In genomic region chr6:116005275-116005958, GRCm38 (mm10) we compare ENCODE assay signal across 12 mouse cellular contexts. TPM values are rescaled to one million over a fixed set of nuclear protein-coding genes. Genes with fewer than 3 reads are reported as not detected.
DNase-seq lines count a peak whose midpoint lies in the region; ATAC-seq and TF ChIP-seq lines count a peak whose summit lies in the region.
"Had no signal": no experiment of that assay in that cellular context is flagged by ENCODE, and none has a peak within 500 bp of the region (broad histone marks: within the 10 kb centered on the region; RNA-seq: fewer than 3 reads in every experiment).

No protein-coding gene starts in this region.

- no peak for ATAC-seq in forebrain, embryonic 11.5 days (replicated peaks; ENCODE audit: low FRiP score)
- no peak for ATAC-seq in forebrain, embryonic 13.5 days

- H3K9ac ChIP-seq in forebrain, embryonic 11.5 days (ENCODE audit: low read length) = no peak overlapping the region
- no peak overlapping the region for H3K9ac ChIP-seq in forebrain, embryonic 13.5 days
- H3K9ac ChIP-seq in liver, adult 2 months (ENCODE audit: low read depth, low read length) = no peak overlapping the region
- H3K9ac ChIP-seq: liver, embryonic 15.5 days had no signal

- H3K4me3 ChIP-seq in forebrain, embryonic 11.5 days (ENCODE audit: low read depth, low read length) = no peak overlapping the region
- H3K4me3 ChIP-seq in forebrain, embryonic 13.5 days = no peak overlapping the region
- no peak overlapping the region for H3K4me3 ChIP-seq in liver, adult 2 months (ENCODE audit: insufficient read depth, low read depth, low read length)
- no peak overlapping the region for H3K4me3 ChIP-seq in brown adipose tissue, adult 24 weeks (ENCODE audit: insufficient read depth, low read depth, low read length)
- H3K4me3 ChIP-seq: left cerebral cortex, adult 2 months; liver, embryonic 15.5 days had no signal

- no peaks in the 10 kb centered on the region for H3K27me3 ChIP-seq in forebrain, embryonic 11.5 days (ENCODE audit: control insufficient read depth, insufficient read depth, low read length)
- no peaks in the 10 kb centered on the region for H3K27me3 ChIP-seq in forebrain, embryonic 13.5 days
- no peaks in the 10 kb centered on the region for H3K27me3 ChIP-seq in liver, adult 2 months (ENCODE audit: control insufficient read depth, insufficient read depth, low read length)
- H3K27me3 ChIP-seq: liver, embryonic 15.5 days had no signal

- no peaks in the 10 kb centered on the region for H3K4me1 ChIP-seq in forebrain, embryonic 11.5 days (replicated peaks; ENCODE audit: control insufficient read depth, insufficient read depth, low read length)
- no peaks in the 10 kb centered on the region for H3K4me1 ChIP-seq in forebrain, embryonic 13.5 days
- H3K4me1 ChIP-seq in liver, adult 2 months (ENCODE audit: control insufficient read depth, insufficient read depth, low read length) = peaks cover 4% of the 10 kb centered on the region; the same call in 1 of the 2 replicates
- peaks cover 36% of the 10 kb centered on the region for H3K4me1 ChIP-seq in brown adipose tissue, adult 24 weeks (ENCODE audit: control insufficient read depth, insufficient read depth, insufficient read length, low read length)

- H3K9me3 ChIP-seq in forebrain, embryonic 11.5 days (ENCODE audit: control insufficient read depth, low read length) = no peaks in the 10 kb centered on the region
- no peaks in the 10 kb centered on the region for H3K9me3 ChIP-seq in forebrain, embryonic 13.5 days (replicated peaks)
- H3K9me3 ChIP-seq: liver, embryonic 15.5 days had no signal

- H3K4me2 ChIP-seq in forebrain, embryonic 11.5 days (ENCODE audit: low read depth, low read length, severe bottlenecking) = no peak overlapping the region
- H3K4me2 ChIP-seq in forebrain, embryonic 13.5 days = no peak overlapping the region
- H3K4me2 ChIP-seq: liver, embryonic 15.5 days had no signal

- DNase-seq in forebrain, embryonic 11.5 days (ENCODE audit: low spot score) = peak; percentile 39
- no peak for DNase-seq in liver, adult 2 months (ENCODE audit: extremely low read depth, low read depth, low spot score)
- no peak for DNase-seq in liver
- peak; percentile 68 for DNase-seq in kidney, postnatal 14 days
- DNase-seq in cerebellum, postnatal 4 days (ENCODE audit: low spot score in 2 of 2) = no peak
- no peak for DNase-seq in frontal cortex, postnatal 25 days (ENCODE audit: low spot score in 2 of 2)
- DNase-seq: cerebellum, adult 9-11 months; gastrocnemius, postnatal 25 days had no signal

- H3K79me2 ChIP-seq in liver, adult 2 months (ENCODE audit: control insufficient read depth, insufficient read depth, low read length) = no peaks in the 10 kb centered on the region

- no peak for TF ChIP-seq CTCF in liver, adult 2 months (IDR thresholded peaks at IDR 0.05; ENCODE audit: low read depth, low read length)

- 74% methylated on average over 17 of the region's 17 CpGs for WGBS in forebrain, embryonic 11.5 days
- 75% methylated on average over 17 of the region's 17 CpGs for WGBS in forebrain, embryonic 13.5 days
- WGBS in liver, adult 2 months = 80% methylated on average over 17 of the region's 17 CpGs

- H3K36me3 ChIP-seq in forebrain, embryonic 11.5 days (ENCODE audit: control insufficient read depth, insufficient read depth, low read length) = no peaks in the 10 kb centered on the region
- no peaks in the 10 kb centered on the region for H3K36me3 ChIP-seq in forebrain, embryonic 13.5 days (ENCODE audit: poor library complexity, severe bottlenecking)
- H3K36me3 ChIP-seq in liver, adult 2 months (ENCODE audit: control insufficient read depth, insufficient read depth, low read length) = no peaks in the 10 kb centered on the region
- H3K36me3 ChIP-seq: liver, embryonic 15.5 days had no signal

- no peak overlapping the region for H3K27ac ChIP-seq in forebrain, embryonic 11.5 days (ENCODE audit: low read depth, low read length)
- no peak overlapping the region; the same call in 1 of the 2 replicates for H3K27ac ChIP-seq in forebrain, embryonic 13.5 days
- H3K27ac ChIP-seq in liver, adult 2 months (replicated peaks; ENCODE audit: insufficient read depth, low read depth, low read length) = peak overlapping the region; percentile 76
- H3K27ac ChIP-seq in brown adipose tissue, adult 24 weeks (replicated peaks; ENCODE audit: low read depth, low read length) = peak overlapping the region; percentile 99

- no peak for TF ChIP-seq POLR2A in liver, adult 2 months (IDR thresholded peaks at IDR 0.05; ENCODE audit: extremely low read depth, insufficient read depth, low read length)

RNA-seq across cellular contexts. Expression of gene Plxnd1, which starts 10.6 kb away (rescaled TPM):
- polyA plus RNA-seq in forebrain, embryonic 11.5 days (2014; fragmentation: Nextera tagmentation; extraction: Ambion mirVana) = 23.9 and 25.5 TPM in 2 replicates
- 14.3 and 19.7 TPM in 2 replicates for polyA plus RNA-seq in forebrain, embryonic 13.5 days (2015; fragmentation: Nextera tagmentation; extraction: Ambion mirVana)
- total RNA-seq in liver, adult 2 months (2014; rRNA removed) = 12.4 and 17.4 TPM in 2 replicates
- 12.1 and 18.4 TPM in 2 replicates for polyA plus RNA-seq in liver, adult 2 months (2012; rRNA removed)
- 20.2 and 24.0 TPM in 2 replicates for polyA plus RNA-seq in brown adipose tissue, adult 24 weeks (2012; ENCODE audit: insufficient read depth, insufficient read length, missing spikeins)

Comparison
In these comparisons a context has a peak if more than half of its experiments do, and no peak if none do; other contexts are left out.
1. DNase-seq: peak in forebrain, embryonic 11.5 days (single experiment) and kidney, postnatal 14 days (single experiment); none in liver, adult 2 months (single experiment), liver (single experiment), cerebellum, postnatal 4 days (0 of 2) and frontal cortex, postnatal 25 days (0 of 2).
2. H3K27ac ChIP-seq: peak in liver, adult 2 months (single experiment) and brown adipose tissue, adult 24 weeks (single experiment); none in forebrain, embryonic 11.5 days (single experiment) and forebrain, embryonic 13.5 days (single experiment).